Mouse (Mus musculus) limb, embryonic 13.5 days (tissue): ENCODE measurements around the gene Efemp2. TPM values are rescaled to one million over a fixed set of nuclear protein-coding genes. Genes with fewer than 3 reads are reported as not detected.
A peak's percentile ranks its signal among the peaks of the same experiment; 100 is the strongest.

Source experiments
- ATAC-seq: fragments of 200-750 bp; cut with Nextera tagmentation; 2 replicates; pipeline ENCODE4 v1.8.0; 2017; ENCODE audit warnings: low read depth, moderate number of reproducible peaks, moderate TSS enrichment; ENCODE audit not compliant: low FRiP score
- H3K27ac ChIP-seq: fragments of 300-500 bp; sonication (generic); 2 replicates; pipeline ENCODE4 v1.5.1; 2015; ENCODE audit warnings: inconsistent platforms, mild to moderate bottlenecking, moderate library complexity
- H3K27me3 ChIP-seq: fragments of 300-500 bp; sonication (generic); 2 replicates; pipeline ENCODE4 v1.6.1; 2015; ENCODE audit warnings: mild to moderate bottlenecking, inconsistent platforms
- H3K36me3 ChIP-seq: fragments of 300-500 bp; sonication (generic); 2 replicates; pipeline ENCODE4 v1.6.1; 2015; ENCODE audit warnings: inconsistent platforms, mild to moderate bottlenecking, moderate library complexity
- H3K4me1 ChIP-seq: fragments of 300-500 bp; sonication (generic); 2 replicates; pipeline ENCODE4 v1.6.1; 2015; ENCODE audit warnings: inconsistent platforms
- H3K4me2 ChIP-seq: fragments of 300-500 bp; sonication (generic); replicated peaks from 2 replicates; pipeline ENCODE4 v1.6.1; 2015; ENCODE audit warnings: inconsistent platforms, mild to moderate bottlenecking, moderate library complexity
- H3K4me3 ChIP-seq: fragments of 300-500 bp; sonication (generic); 2 replicates; pipeline ENCODE4 v1.5.1; 2015; ENCODE audit warnings: moderate library complexity, mild to moderate bottlenecking, inconsistent platforms
- H3K9ac ChIP-seq: fragments of 300-500 bp; sonication (generic); 2 replicates; pipeline ENCODE4 v1.6.1; 2015; ENCODE audit warnings: mild to moderate bottlenecking, inconsistent platforms
- H3K9me3 ChIP-seq: fragments of 300-500 bp; sonication (generic); 2 replicates; pipeline ENCODE4 v1.6.1; 2016; ENCODE audit warnings: inconsistent platforms
- WGBS: fragments of 180-500 bp; shearing (Covaris S2); methylation state at CpG from one replicate; pipeline ENCODE4 v1.1.7; 2015; 5-methylcytosine and 5-hydroxymethylcytosine counted together
- polyA plus RNA-seq: library from polyadenylated mRNA; unstranded; fragments of >200 nt; fragmentation: Nextera tagmentation; extraction: Ambion mirVana; gene quantifications from 2 replicates; pipeline ENCODE4 v1.2.1, GENCODE M21; 2015

Efemp2 gene
- polyA plus RNA-seq, 1 experiment from 2014 or later, result 209 TPM

- no peak within 1 kb of the TSS for H3K4me3 ChIP-seq
- H3K4me2 ChIP-seq, result no peak within 1 kb of the TSS
- H3K9ac ChIP-seq, result peak within 1 kb of the TSS; percentile 8; the same call in 1 of the 2 replicates
- peaks cover 7% of the 10 kb centered on the region for H3K4me1 ChIP-seq
- H3K9me3 ChIP-seq, result no peaks in the 10 kb centered on the region
- H3K27me3 ChIP-seq, result no peaks in the 10 kb centered on the region
- H3K27ac ChIP-seq, result no peak within 1 kb of the TSS
- peaks cover 47% of the 10 kb centered on the region for H3K36me3 ChIP-seq
- no peak for ATAC-seq
- WGBS, result 59% methylated on average over 5 of the region's 5 CpGs
These were observed 5.4 kb upstream of the Efemp2 start, which contains the start of gene Ctsw for GRCm38 (mm10) chr19:5468374-5468773. Gene Ctsw, minus strand, starts transcription at chr19:5468507.

- H3K27ac ChIP-seq, result no peak overlapping the region
- WGBS, result 45% methylated on average over 5 of the region's 5 CpGs
- H3K4me2 ChIP-seq, result no peak overlapping the region
- H3K36me3 ChIP-seq, result peaks cover 14% of the 10 kb centered on the region
- H3K9me3 ChIP-seq, result no peaks in the 10 kb centered on the region
- H3K4me3 ChIP-seq, result no peak overlapping the region
- ATAC-seq, result no peak
- H3K4me1 ChIP-seq, result peaks cover 26% of the 10 kb centered on the region
- H3K9ac ChIP-seq, result no peak overlapping the region
- no peaks in the 10 kb centered on the region for H3K27me3 ChIP-seq
These were observed 1.9 kb upstream of the Efemp2 start for GRCm38 (mm10) chr19:5471846-5472245.

GRCm38 (mm10) chr19:5472857-5473256 is 897 bp upstream of the Efemp2 start:
- Histone ChIP-seq H3K4me1 (peaks cover 30% of the 10 kb centered on the region), H3K36me3 (peaks cover 14% of the 10 kb centered on the region), H3K9me3 (no peaks in the 10 kb centered on the region), H3K9ac (no peak overlapping the region), H3K27me3 (no peaks in the 10 kb centered on the region), H3K27ac (peak overlapping the region; percentile 90; the same call in 1 of the 2 replicates), H3K4me3 (no peak overlapping the region), H3K4me2 (peak overlapping the region; percentile 92; the same call in 1 of the 2 replicates)
- 75% methylated on average over 3 of the region's 3 CpGs for WGBS
- no peak for ATAC-seq

GRCm38 (mm10) chr19:5474281-5475068 is 721 bp downstream of the Efemp2 start:
- Histone ChIP-seq H3K4me3 (peak overlapping the region; percentile 72), H3K4me2 (peak overlapping the region; percentile 92), H3K9me3 (no peaks in the 10 kb centered on the region), H3K36me3 (peaks cover 28% of the 10 kb centered on the region), H3K9ac (peak overlapping the region; percentile 90), H3K4me1 (peaks cover 30% of the 10 kb centered on the region), H3K27ac (peak overlapping the region; percentile 90), H3K27me3 (no peaks in the 10 kb centered on the region)
- peak; percentile 52 for ATAC-seq
- under 1% methylated on average over 65 of the region's 68 CpGs for WGBS

DNA sequence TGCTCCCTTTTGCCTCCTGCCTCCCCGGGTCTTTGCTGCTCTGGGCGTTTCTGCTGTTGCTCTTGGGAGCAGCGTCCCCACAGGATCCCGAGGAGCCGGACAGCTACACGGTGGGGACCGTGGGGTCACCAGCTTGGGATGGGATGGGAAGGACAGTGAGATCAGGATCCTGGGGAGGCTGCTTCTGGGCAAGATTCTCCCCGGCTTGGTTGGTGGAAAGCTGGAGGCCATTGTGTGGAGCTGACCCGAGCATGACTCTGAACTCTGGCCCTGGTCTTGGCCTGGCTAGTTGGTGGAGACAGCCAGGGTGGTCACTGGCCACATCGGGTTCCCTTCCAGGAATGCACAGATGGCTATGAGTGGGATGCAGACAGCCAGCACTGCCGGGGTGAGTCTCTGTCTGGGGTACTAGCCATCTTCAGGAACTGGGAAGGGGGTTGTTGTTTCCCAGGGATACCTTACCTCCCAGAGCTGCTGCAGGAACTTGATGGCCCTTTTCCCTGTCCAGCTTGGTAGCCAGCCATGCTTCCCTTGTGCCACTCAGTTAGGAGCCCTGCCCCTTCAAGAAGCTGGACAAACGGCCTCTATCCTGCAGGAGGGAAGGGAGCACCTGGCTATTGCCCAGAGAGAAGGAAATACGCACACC is 1.4 kb downstream of the Efemp2 start:
- H3K27ac ChIP-seq, result peak overlapping the region; percentile 90
- WGBS, result 10% methylated on average over 13 of the region's 13 CpGs
- peaks cover 35% of the 10 kb centered on the region for H3K36me3 ChIP-seq
- peak overlapping the region; percentile 90 for H3K9ac ChIP-seq
- ATAC-seq, result peak; percentile 4; the same call in 1 of the 2 replicates
- H3K9me3 ChIP-seq, result no peaks in the 10 kb centered on the region
- H3K4me3 ChIP-seq, result peak overlapping the region; percentile 72
- H3K4me1 ChIP-seq, result peaks cover 30% of the 10 kb centered on the region
- no peaks in the 10 kb centered on the region for H3K27me3 ChIP-seq
- peak overlapping the region; percentile 92 for H3K4me2 ChIP-seq

- no peak overlapping the region for H3K27ac ChIP-seq
- no peak for ATAC-seq
- H3K4me1 ChIP-seq, result peaks cover 30% of the 10 kb centered on the region
- H3K27me3 ChIP-seq, result no peaks in the 10 kb centered on the region
- peaks cover 54% of the 10 kb centered on the region for H3K36me3 ChIP-seq
- WGBS, result 86% methylated on average over 10 of the region's 10 CpGs
- peak overlapping the region; percentile 26; the same call in 1 of the 2 replicates for H3K9ac ChIP-seq
- no peak overlapping the region for H3K4me2 ChIP-seq
- H3K4me3 ChIP-seq, result no peak overlapping the region
- H3K9me3 ChIP-seq, result no peaks in the 10 kb centered on the region
These were observed 3.4 kb downstream of the Efemp2 start for GRCm38 (mm10) chr19:5477004-5477667.

DNA sequence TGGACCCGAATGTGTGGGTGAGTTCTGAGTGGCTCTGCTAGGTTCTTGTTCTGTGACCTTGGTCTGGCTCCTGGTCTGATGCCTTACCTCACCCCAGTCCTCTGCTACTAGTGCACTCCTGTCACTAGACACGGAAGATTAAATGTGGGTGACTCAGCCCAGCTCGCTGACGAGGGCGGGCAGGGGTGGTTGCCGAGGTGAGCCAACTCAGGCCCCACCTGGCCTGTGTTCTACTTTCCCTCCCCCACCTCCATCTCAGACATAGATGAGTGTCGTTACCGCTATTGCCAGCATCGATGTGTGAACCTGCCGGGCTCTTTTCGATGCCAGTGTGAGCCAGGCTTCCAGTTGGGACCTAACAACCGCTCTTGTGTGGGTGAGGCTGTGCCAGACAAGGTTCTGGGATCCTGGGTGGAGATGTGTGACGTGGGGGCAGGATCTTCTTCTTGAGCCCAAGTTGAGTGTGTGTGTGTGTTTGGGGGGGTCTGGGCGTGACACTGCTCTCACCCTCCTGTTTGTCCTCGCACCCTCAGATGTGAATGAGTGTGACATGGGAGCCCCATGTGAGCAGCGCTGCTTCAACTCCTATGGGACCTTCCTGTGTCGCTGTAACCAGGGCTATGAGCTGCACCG is 4.0 kb downstream of the Efemp2 start:
- H3K4me1 ChIP-seq, result peaks cover 30% of the 10 kb centered on the region
- H3K9ac ChIP-seq, result no peak overlapping the region
- ATAC-seq, result no peak
- peaks cover 61% of the 10 kb centered on the region for H3K36me3 ChIP-seq
- no peak overlapping the region for H3K4me2 ChIP-seq
- no peaks in the 10 kb centered on the region for H3K27me3 ChIP-seq
- WGBS, result 91% methylated on average over 18 of the region's 18 CpGs
- no peak overlapping the region for H3K27ac ChIP-seq
- no peaks in the 10 kb centered on the region for H3K9me3 ChIP-seq
- H3K4me3 ChIP-seq, result no peak overlapping the region

DNA sequence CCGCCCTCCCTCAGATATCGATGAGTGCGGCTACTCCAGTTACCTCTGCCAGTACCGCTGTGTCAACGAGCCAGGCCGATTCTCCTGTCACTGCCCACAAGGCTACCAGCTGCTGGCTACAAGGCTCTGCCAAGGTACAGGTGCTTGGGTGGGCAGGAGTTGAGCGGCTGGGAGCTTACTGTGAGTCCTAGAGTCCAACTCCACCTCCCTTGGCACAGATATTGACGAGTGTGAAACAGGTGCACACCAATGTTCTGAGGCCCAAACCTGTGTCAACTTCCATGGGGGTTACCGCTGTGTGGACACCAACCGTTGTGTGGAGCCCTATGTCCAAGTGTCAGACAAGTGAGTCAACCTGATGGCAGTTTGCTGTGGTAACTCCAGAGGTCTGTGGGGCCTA is 6.3 kb downstream of the Efemp2 start:
- Histone ChIP-seq H3K9me3 (no peaks in the 10 kb centered on the region), H3K36me3 (peaks cover 83% of the 10 kb centered on the region), H3K4me2 (no peak overlapping the region), H3K27ac (no peak overlapping the region), H3K4me1 (peaks cover 20% of the 10 kb centered on the region), H3K9ac (0 out of 2 replicates have a peak overlapping the region, but pooled peaks have one; percentile 8), H3K4me3 (no peak overlapping the region), H3K27me3 (no peaks in the 10 kb centered on the region)
- no peak for ATAC-seq
- whole genome bisulfite sequencing, result 93% methylated on average over 10 of the region's 10 CpGs

DNA sequence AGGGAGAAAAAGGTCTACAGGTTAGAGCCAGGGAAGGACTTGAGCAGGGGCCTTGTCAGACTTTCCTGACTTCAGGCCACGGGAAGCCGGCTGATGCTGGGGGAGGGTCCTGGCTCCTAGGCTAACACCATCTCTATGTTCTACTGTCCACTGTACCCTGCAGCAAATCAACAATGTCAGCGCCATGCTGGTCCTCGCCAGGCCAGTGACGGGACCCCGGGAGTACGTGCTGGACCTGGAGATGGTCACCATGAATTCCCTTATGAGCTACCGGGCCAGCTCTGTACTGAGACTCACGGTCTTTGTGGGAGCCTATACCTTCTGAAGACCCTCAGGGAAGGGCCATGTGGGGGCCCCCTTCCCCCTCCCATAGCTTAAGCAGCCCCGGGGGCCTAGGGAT is 7.6 kb downstream of the Efemp2 start:
- ATAC-seq, result no peak
- H3K36me3 ChIP-seq, result peaks cover 97% of the 10 kb centered on the region
- 89% methylated on average over 10 of the region's 10 CpGs for WGBS

GRCm38 (mm10) chr19:5483386-5484359 is 9.9 kb downstream of the Efemp2 start:
- no peak overlapping the region for H3K4me3 ChIP-seq
- H3K9me3 ChIP-seq, result no peaks in the 10 kb centered on the region
- no peak overlapping the region for H3K4me2 ChIP-seq
- H3K27me3 ChIP-seq, result no peaks in the 10 kb centered on the region
- H3K36me3 ChIP-seq, result peaks cover 81% of the 10 kb centered on the region
- 90% methylated on average over 19 of the region's 19 CpGs for WGBS
- no peak overlapping the region for H3K9ac ChIP-seq
- H3K27ac ChIP-seq, result no peak overlapping the region
- no peak for ATAC-seq
- peaks cover 17% of the 10 kb centered on the region for H3K4me1 ChIP-seq

More for the DNA sequence above, 7.6 kb downstream of the Efemp2 start:
- H3K4me2 ChIP-seq, result no peak overlapping the region
- peaks cover 12% of the 10 kb centered on the region for H3K4me1 ChIP-seq
- no peak overlapping the region for H3K9ac ChIP-seq
- H3K4me3 ChIP-seq, result no peak overlapping the region
- no peaks in the 10 kb centered on the region for H3K27me3 ChIP-seq
- no peaks in the 10 kb centered on the region for H3K9me3 ChIP-seq
- no peak overlapping the region for H3K27ac ChIP-seq

- WGBS, result 93% methylated on average over 5 of the region's 5 CpGs
- peaks cover 73% of the 10 kb centered on the region for H3K36me3 ChIP-seq
These were observed 10.7 kb downstream of the Efemp2 start for GRCm38 (mm10) chr19:5484496-5484895.

More at GRCm38 (mm10) chr19:5484496-5484895, 10.7 kb downstream of the Efemp2 start:
- Histone ChIP-seq H3K9me3 (no peaks in the 10 kb centered on the region), H3K4me3 (no peak overlapping the region), H3K27ac (no peak overlapping the region), H3K9ac (no peak overlapping the region), H3K4me2 (no peak overlapping the region), H3K27me3 (no peaks in the 10 kb centered on the region), H3K4me1 (peaks cover 21% of the 10 kb centered on the region)
- no peak for ATAC-seq
